Mouse (Mus musculus) MEL (cell line): ENCODE measurements around the gene Pak1ip1. TPM values are rescaled to one million over a fixed set of nuclear protein-coding genes. Genes with fewer than 3 reads are reported as not detected.

Experiments used
- DNase-seq: peaks from one replicate; pipeline ENCODE4 v3.0.0; 2011; ENCODE audit warnings: low read depth, low spot score
- H3K27ac ChIP-seq: 2 replicates; pipeline ENCODE4 v1.5.1; 2012; ENCODE audit warnings: low read depth, mild to moderate bottlenecking, control low read depth, low read length, moderate library complexity; ENCODE audit not compliant: control insufficient read depth
- H3K27me3 ChIP-seq, 2 experiments: fragments of 150-350 bp in 1 of 2; sonication (generic) in 1 of 2; 2 replicates each; pipeline ENCODE4 v1.6.1; 2012; ENCODE audit warnings: low read length in 2 of 2, mild to moderate bottlenecking in 2 of 2, improper control_type of control experiment in 1 of 2, moderate library complexity in 1 of 2; ENCODE audit not compliant: insufficient read depth in 2 of 2, control insufficient read depth in 1 of 2
- H3K36me3 ChIP-seq, 2 experiments: 2 replicates each; pipeline ENCODE4 v1.6.1; 2012 to 2014; ENCODE audit warnings: low read length in 2 of 2, improper control_type of control experiment in 1 of 2, inconsistent platforms in 1 of 2, mild to moderate bottlenecking in 1 of 2; ENCODE audit not compliant: insufficient read depth in 2 of 2, control insufficient read depth in 1 of 2
- H3K4me1 ChIP-seq, 2 experiments: fragments of 150-350 bp in 1 of 2; sonication (generic) in 1 of 2; 2 replicates each; pipeline ENCODE4 v1.6.1; 2012; ENCODE audit warnings: low read length in 2 of 2, improper control_type of control experiment in 1 of 2, mild to moderate bottlenecking in 1 of 2; ENCODE audit not compliant: insufficient read depth in 2 of 2, control insufficient read depth in 1 of 2
- H3K4me3 ChIP-seq, 2 experiments: fragments of 150-350 bp in 1 of 2; sonication (generic) in 1 of 2; 2 replicates each; pipeline ENCODE4 v1.5.1; 2012; ENCODE audit warnings: low read depth in 2 of 2, low read length in 2 of 2, mild to moderate bottlenecking in 2 of 2, moderate library complexity in 2 of 2, control low read depth in 1 of 2, improper control_type of control experiment in 1 of 2; ENCODE audit not compliant: control insufficient read depth in 1 of 2, insufficient read depth in 1 of 2
- H3K79me2 ChIP-seq: 2 replicates; pipeline ENCODE4 v1.6.1; 2012; ENCODE audit warnings: mild to moderate bottlenecking, low read length, moderate library complexity; ENCODE audit not compliant: control insufficient read depth, poor library complexity, insufficient read depth
- H3K9ac ChIP-seq: 2 replicates; pipeline ENCODE4 v1.6.1; 2012; ENCODE audit warnings: low read depth, mild to moderate bottlenecking, control low read depth, low read length, moderate library complexity; ENCODE audit not compliant: control insufficient read depth, poor library complexity, severe bottlenecking
- H3K9me3 ChIP-seq: fragments of 150-350 bp; sonication (generic); replicated peaks from 2 replicates; pipeline ENCODE4 v1.6.1; 2012; ENCODE audit warnings: mild to moderate bottlenecking, low read length, improper control_type of control experiment, moderate library complexity; ENCODE audit not compliant: insufficient read depth
- E2F4 ChIP-seq: IDR thresholded peaks from 2 replicates; pipeline ENCODE4 v1.6.1; 2011; ENCODE audit warnings: low read depth, low read length, improper control_type of control experiment, borderline replicate concordance
- EP300 ChIP-seq, 2 experiments: IDR thresholded peaks; 2 replicates each; pipeline ENCODE4 v1.6.1; 2011; ENCODE audit warnings: improper control_type of control experiment in 2 of 2, low read length in 2 of 2, low read depth in 1 of 2, mild to moderate bottlenecking in 1 of 2
- ETS1 ChIP-seq: IDR thresholded peaks from 2 replicates; pipeline ENCODE4 v1.6.1; 2012; ENCODE audit warnings: low read depth, mild to moderate bottlenecking, inconsistent platforms, low read length, improper control_type of control experiment, moderate library complexity
- GABPA ChIP-seq: IDR thresholded peaks from 2 replicates; pipeline ENCODE4 v1.6.1; 2012; ENCODE audit warnings: low read depth, mild to moderate bottlenecking, inconsistent platforms, low read length, improper control_type of control experiment, moderate library complexity
- GATA1 ChIP-seq: IDR thresholded peaks from 2 replicates; pipeline ENCODE4 v1.6.1; 2011; ENCODE audit warnings: low read depth, low read length, improper control_type of control experiment
- MAFK ChIP-seq: IDR thresholded peaks from 2 replicates; pipeline ENCODE4 v1.6.1; 2011; ENCODE audit warnings: low read depth, mild to moderate bottlenecking, low read length, improper control_type of control experiment, borderline replicate concordance
- MXI1 ChIP-seq: IDR thresholded peaks from 2 replicates; pipeline ENCODE4 v1.6.1; 2011; ENCODE audit warnings: mild to moderate bottlenecking, low read depth, low read length, improper control_type of control experiment
- NRF1 ChIP-seq: IDR thresholded peaks from 2 replicates; pipeline ENCODE4 v1.6.1; 2014; ENCODE audit warnings: low read depth, mild to moderate bottlenecking, inconsistent platforms, low read length, improper control_type of control experiment, moderate library complexity; ENCODE audit not compliant: poor library complexity, insufficient read depth, severe bottlenecking
- RAD21 ChIP-seq: IDR thresholded peaks from 2 replicates; pipeline ENCODE4 v1.6.1; 2011; ENCODE audit warnings: mild to moderate bottlenecking, low read depth, low read length, improper control_type of control experiment
- RCOR1 ChIP-seq: IDR thresholded peaks from 2 replicates; pipeline ENCODE4 v1.6.1; 2012; ENCODE audit warnings: low read depth, mild to moderate bottlenecking, inconsistent platforms, low read length, improper control_type of control experiment
- TBP ChIP-seq: IDR thresholded peaks from 2 replicates; pipeline ENCODE4 v1.8.0; 2011; ENCODE audit warnings: low read depth, low read length, improper control_type of control experiment
- USF1 ChIP-seq: IDR thresholded peaks from 2 replicates; pipeline ENCODE4 v1.6.1; 2014; ENCODE audit warnings: low read depth, mild to moderate bottlenecking, inconsistent platforms, low read length, improper control_type of control experiment, moderate library complexity
- ZC3H11A ChIP-seq: IDR thresholded peaks from 2 replicates; pipeline ENCODE4 v1.6.1; 2012; ENCODE audit warnings: low read depth, mild to moderate bottlenecking, inconsistent platforms, low read length, improper control_type of control experiment
- ZKSCAN1 ChIP-seq: IDR thresholded peaks from 2 replicates; pipeline ENCODE4 v1.6.1; 2012; ENCODE audit warnings: low read depth, mild to moderate bottlenecking, inconsistent platforms, low read length, improper control_type of control experiment, moderate library complexity
- ZNF384 ChIP-seq: IDR thresholded peaks from 2 replicates; pipeline ENCODE4 v1.6.1; 2012; ENCODE audit warnings: low read depth, mild to moderate bottlenecking, inconsistent platforms, low read length, improper control_type of control experiment
- polyA plus RNA-seq, 2 experiments: library from polyadenylated mRNA; stranded (reverse) in 1 of 2; unstranded in 1 of 2; fragments of >175 nt in 1 of 2; fragments of >200 nt in 1 of 2; gene quantifications; 2 replicates each; pipeline versions ENCODE4 v1.2.1 to v1.2.4; 2012; ENCODE audit warnings: low replicate concordance in 2 of 2, low read depth in 1 of 2; ENCODE audit not compliant: insufficient read length in 2 of 2, insufficient read depth in 1 of 2, missing spikeins in 1 of 2
- total RNA-seq: library from RNA; depleted of rRNA; stranded (reverse); fragments of 300-350 nt; gene quantifications from 2 replicates; pipeline ENCODE4 v1.2.3, GENCODE M21; 2012

The Pak1ip1 gene
- total and polyA plus RNA-seq, 3 experiments, result 101 to 109 TPM; not detected in 1

DNA sequence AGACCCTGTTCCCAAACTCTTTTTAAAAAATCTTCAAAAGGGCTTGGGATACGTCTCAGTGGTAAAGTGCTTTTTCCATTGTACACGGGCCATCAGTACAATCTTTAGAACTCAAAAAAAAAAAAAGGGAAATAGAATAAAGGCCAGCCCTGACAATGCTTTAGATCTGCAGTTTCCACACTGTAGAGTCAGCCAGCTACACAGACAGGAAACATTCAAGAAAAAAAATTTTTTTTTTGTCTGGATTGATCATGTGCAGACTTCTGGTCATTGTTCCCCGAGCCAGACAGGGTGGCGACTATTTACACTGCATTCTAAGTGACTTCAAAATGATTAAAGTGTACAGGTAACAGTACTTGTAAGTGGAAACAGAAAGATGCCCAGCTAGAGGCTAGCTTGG, 22.2 kb upstream of the Pak1ip1 start:
- no peaks in the 10 kb centered on the region for H3K27me3 ChIP-seq
- peak; percentile 80 for TF ChIP-seq TBP
- peak; percentile 74 for TF ChIP-seq ZNF384
- TF ChIP-seq NRF1, result no peak
- TF ChIP-seq GABPA, result no peak
- TF ChIP-seq MAFK, result no peak
- TF ChIP-seq GATA1, result no peak
- TF ChIP-seq RCOR1, result no peak
- TF ChIP-seq USF1, result no peak
- H3K4me1 ChIP-seq, result peaks cover 0 to 2% of the 10 kb centered on the region in 2 experiments; a peak in 2 of 4 replicates

DNA sequence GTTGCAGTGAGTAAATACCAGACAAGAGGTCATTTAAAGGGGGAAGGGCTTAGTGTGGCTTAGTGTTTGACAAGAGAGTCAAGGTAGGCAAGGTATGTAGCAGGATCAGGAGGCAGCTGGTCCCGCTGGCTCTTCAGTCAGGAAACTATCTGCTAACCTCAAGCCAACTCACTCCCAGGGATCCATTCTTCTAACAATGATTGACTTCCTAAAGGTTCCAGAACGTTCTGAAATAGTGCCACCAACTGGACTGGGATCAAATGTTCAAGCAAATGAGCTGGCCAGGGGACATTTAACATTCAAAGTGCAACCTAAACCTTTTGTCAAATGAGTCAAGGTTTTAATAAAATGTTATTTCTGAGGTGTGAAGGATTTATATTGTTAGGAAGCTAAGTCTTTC, 21.5 kb upstream of the Pak1ip1 start:
- Histone ChIP-seq H3K4me1 (peaks cover 0 to 3% of the 10 kb centered on the region in 2 experiments; a peak in 2 of 4 replicates), H3K27me3 (no peaks in the 10 kb centered on the region), H3K9ac (no peak overlapping the region), H3K27ac (no peak overlapping the region), H3K36me3 (no peaks in the 10 kb centered on the region), H3K79me2 (no peaks in the 10 kb centered on the region), H3K4me3 (no peak overlapping the region), H3K9me3 (no peaks in the 10 kb centered on the region)
- TF ChIP-seq ZNF384, result no peak
- TF ChIP-seq RCOR1, result no peak
- TF ChIP-seq RAD21, result no peak
- TF ChIP-seq EP300 (IDR thresholded peaks at IDR 0.05; ENCODE audit: low read depth in 1 of 2, low read length in 2 of 2), result no peak
- TF ChIP-seq E2F4, result no peak
- no peak for TF ChIP-seq ZKSCAN1
- TF ChIP-seq GABPA, result no peak
- TF ChIP-seq ZC3H11A, result no peak
- no peak for TF ChIP-seq TBP
- no peak for TF ChIP-seq MXI1
- TF ChIP-seq ETS1, result no peak
- DNase-seq, result no peak

More for the DNA sequence above, 22.2 kb upstream of the Pak1ip1 start:
- no peaks in the 10 kb centered on the region for H3K9me3 ChIP-seq
- no peaks in the 10 kb centered on the region for H3K36me3 ChIP-seq
- no peak overlapping the region for H3K9ac ChIP-seq
- no peaks in the 10 kb centered on the region for H3K79me2 ChIP-seq
- H3K4me3 ChIP-seq, result no peak overlapping the region
- DNase-seq, result peak; percentile 30
- no peak overlapping the region for H3K27ac ChIP-seq
